11 mouse cellular contexts compared by ENCODE assay signal in genomic region chr7:80849267-80849666, GRCm38 (mm10).
"Had no signal": no experiment of that assay in that cellular context is flagged by ENCODE, and none has a peak within 500 bp of the region (broad histone marks: within the 10 kb centered on the region; RNA-seq: fewer than 3 reads in every experiment).

No protein-coding gene starts in this region.

- H3K9me3 ChIP-seq: limb, embryonic 15.5 days; liver, embryonic 12.5 days; midbrain, embryonic 15.5 days; neural tube, embryonic 13.5 days; stomach, embryonic 15.5 days had no signal

- DNase-seq: layer of hippocampus, adult 9-11 months; layer of hippocampus, postnatal 36 days; right cerebral cortex, postnatal 4 days; thymus, postnatal 36 days had no signal

- H3K36me3 ChIP-seq: limb, embryonic 15.5 days; liver, embryonic 12.5 days; midbrain, embryonic 15.5 days; neural tube, embryonic 13.5 days; stomach, embryonic 15.5 days had no signal

- H3K27me3 ChIP-seq: limb, embryonic 15.5 days; liver, embryonic 12.5 days; midbrain, embryonic 15.5 days; neural tube, embryonic 13.5 days; stomach, embryonic 15.5 days had no signal

- ATAC-seq: liver, embryonic 12.5 days had no signal

- H3K4me2 ChIP-seq: limb, embryonic 15.5 days; liver, embryonic 12.5 days; lung, embryonic 14.5 days; midbrain, embryonic 11.5 days; midbrain, embryonic 15.5 days; neural tube, embryonic 13.5 days; stomach, embryonic 15.5 days had no signal

- H3K4me1 ChIP-seq: liver, embryonic 12.5 days; midbrain, embryonic 15.5 days; neural tube, embryonic 13.5 days; stomach, embryonic 15.5 days had no signal

- H3K4me3 ChIP-seq: limb, embryonic 15.5 days; liver, embryonic 12.5 days; midbrain, embryonic 15.5 days; neural tube, embryonic 13.5 days; stomach, embryonic 15.5 days had no signal

- H3K27ac ChIP-seq: limb, embryonic 15.5 days; liver, embryonic 12.5 days; midbrain, embryonic 15.5 days; neural tube, embryonic 13.5 days; stomach, embryonic 15.5 days had no signal

- H3K9ac ChIP-seq: limb, embryonic 15.5 days; liver, embryonic 12.5 days; lung, embryonic 14.5 days; midbrain, embryonic 15.5 days; neural tube, embryonic 13.5 days; stomach, embryonic 15.5 days had no signal
